Comparison of ENCODE assay signal across 9 mouse cellular contexts in the genomic region with DNA sequence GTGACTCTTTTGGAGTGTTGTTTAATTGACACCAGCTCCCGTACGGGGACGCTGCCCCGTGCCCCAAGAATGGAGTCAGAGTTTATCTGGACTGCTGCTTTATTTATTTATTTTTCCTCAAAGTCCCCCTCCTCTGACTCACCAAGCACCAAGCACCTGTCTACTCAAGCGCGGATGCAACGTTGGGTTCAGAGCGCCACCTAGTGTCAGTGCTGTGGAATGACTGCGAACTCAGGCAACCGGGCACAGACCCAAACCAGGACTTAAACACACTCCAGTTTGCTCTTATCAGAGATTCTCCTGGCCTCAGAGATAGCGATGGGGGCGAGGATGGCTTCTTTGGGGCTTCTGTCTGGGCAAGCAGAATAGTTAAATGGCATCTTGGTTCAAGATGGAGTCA. TPM values are rescaled to one million over a fixed set of nuclear protein-coding genes. Genes with fewer than 3 reads are reported as not detected.
A peak's percentile ranks its signal among the peaks of the same experiment; 100 is the strongest.
DNase-seq lines count a peak whose midpoint lies in the region; ATAC-seq and TF ChIP-seq lines count a peak whose summit lies in the region.
"Had no signal": no experiment of that assay in that cellular context is flagged by ENCODE, and none has a peak within 500 bp of the region (broad histone marks: within the 10 kb centered on the region; RNA-seq: fewer than 3 reads in every experiment).

No protein-coding gene starts in this region.

- DNase-seq in heart, embryonic 10.5 days (ENCODE audit: low spot score), result peak; percentile 82
- DNase-seq in heart, adult 11 months, result no peak
- peak; percentile 44 for DNase-seq in fibroblast of lung, adult 2 months (ENCODE audit: low read depth)
- DNase-seq in large intestine, adult 2 months (ENCODE audit: low read depth, low spot score), result peak; percentile 32
- DNase-seq in lung, postnatal 4 days, result peak; percentile 42 to 67
- DNase-seq in spleen, postnatal 14 days (ENCODE audit: low spot score in 2 of 2), result peak; percentile 36 to 72

- peak; percentile 63 for ATAC-seq in CD4-positive, CD25-positive, alpha-beta regulatory T cell, adult 4 months

- 0 out of 2 replicates have a peak, but pooled peaks cover 8% of the 10 kb centered on the region for H3K4me1 ChIP-seq in heart, embryonic 10.5 days
- no peaks in the 10 kb centered on the region for H3K4me1 ChIP-seq in bone marrow macrophage, adult 2 months (ENCODE audit: control insufficient read depth, insufficient read depth, low read length)

- H3K27me3 ChIP-seq in heart, embryonic 10.5 days (ENCODE audit: insufficient read depth, poor library complexity, severe bottlenecking), result peaks cover 26% of the 10 kb centered on the region; the same call in 1 of the 2 replicates

- H3K9me3 ChIP-seq in heart, embryonic 10.5 days, result no peaks in the 10 kb centered on the region

- no peak overlapping the region for H3K4me3 ChIP-seq in heart, embryonic 10.5 days
- no peak overlapping the region for H3K4me3 ChIP-seq in bone marrow macrophage, adult 2 months (ENCODE audit: insufficient read depth, low read length)
- H3K4me3 ChIP-seq: megakaryocyte, embryonic 14.5 days had no signal

- H3K27ac ChIP-seq in heart, embryonic 10.5 days, result no peak overlapping the region
- no peak overlapping the region for H3K27ac ChIP-seq in bone marrow macrophage, adult 2 months (ENCODE audit: insufficient read depth, low read depth, low read length)

- no peaks in the 10 kb centered on the region for H3K36me3 ChIP-seq in heart, embryonic 10.5 days

- 3% methylated on average over 12 of the region's 12 CpGs for WGBS in heart, embryonic 10.5 days
- WGBS in large intestine, adult 2 months, result 5% methylated on average over 12 of the region's 12 CpGs

- TF ChIP-seq POLR2A in bone marrow macrophage, adult 2 months (IDR thresholded peaks at IDR 0.05; ENCODE audit: borderline replicate concordance, low read depth, low read length), result no peak

- peak; percentile 99 for TF ChIP-seq CTCF in bone marrow macrophage, adult 2 months (IDR thresholded peaks at IDR 0.05; ENCODE audit: low read depth, low read length)

RNA-seq across cellular contexts. Expression of a gene that starts 25.0 kb away (rescaled TPM):
- polyA plus RNA-seq in heart, embryonic 10.5 days (2016; fragmentation: Nextera tagmentation; extraction: Ambion mirVana), result 0.16 and 0.60 TPM in 2 replicates
- 10 to 100 TPM in 1 of 2 experiments, 1 to 10 TPM in 1; 7.2 to 15.4 TPM for polyA plus RNA-seq in CD4-positive, CD25-positive, alpha-beta regulatory T cell, adult 4 months (2017; shearing (Covaris generic))
- 0.65 TPM in 1 of 2 replicates, not detected in the other for polyA plus RNA-seq in bone marrow macrophage, adult 2 months (2012; ENCODE audit: insufficient read depth, insufficient read length, missing spikeins)
- polyA plus RNA-seq in large intestine, adult 2 months (2012; rRNA removed), result 0.79 and 1.2 TPM in 2 replicates

RNA-seq across cellular contexts. Expression of a gene that starts 38.1 kb away (rescaled TPM):
- polyA plus RNA-seq in heart, embryonic 10.5 days (2016; fragmentation: Nextera tagmentation; extraction: Ambion mirVana), result 0.28 and 0.41 TPM in 2 replicates
- polyA plus RNA-seq in CD4-positive, CD25-positive, alpha-beta regulatory T cell, adult 4 months (2017; shearing (Covaris generic)), result 10 to 100 TPM; 33.4 to 47.7 TPM
- polyA plus RNA-seq in bone marrow macrophage, adult 2 months (2012; ENCODE audit: insufficient read depth, insufficient read length, missing spikeins), result not detected in 2 replicates
- polyA plus RNA-seq in large intestine, adult 2 months (2012; rRNA removed), result 19.7 and 20.8 TPM in 2 replicates

RNA-seq across cellular contexts. Expression of a gene that starts 39.6 kb away (rescaled TPM):
- 0.39 TPM in 1 of 2 replicates, not detected in the other for polyA plus RNA-seq in heart, embryonic 10.5 days (2016; fragmentation: Nextera tagmentation; extraction: Ambion mirVana)
- not detected for polyA plus RNA-seq in CD4-positive, CD25-positive, alpha-beta regulatory T cell, adult 4 months (2017; shearing (Covaris generic))
- polyA plus RNA-seq in bone marrow macrophage, adult 2 months (2012; ENCODE audit: insufficient read depth, insufficient read length, missing spikeins), result not detected in 2 replicates
- polyA plus RNA-seq in large intestine, adult 2 months (2012; rRNA removed), result not detected in 2 replicates

Comparison
In these comparisons a context has a peak if more than half of its experiments do, and no peak if none do; other contexts are left out.
1. RNA of a gene that starts 38.1 kb away (polyA plus RNA-seq): 33.4 to 47.7 TPM in CD4-positive, CD25-positive, alpha-beta regulatory T cell, adult 4 months and 19.7 to 20.8 TPM in large intestine, adult 2 months; 0.28 to 0.41 TPM in heart, embryonic 10.5 days and not detected in bone marrow macrophage, adult 2 months; every median in the first group is over 10 times any median in the second.